Mouse (Mus musculus) ES-E14 (cell line): ENCODE measurements around the gene Mocs1. TPM values are rescaled to one million over a fixed set of nuclear protein-coding genes. Genes with fewer than 3 reads are reported as not detected.
"Not testable (repeated sequence)": the region's sequence is repeated elsewhere in the genome, so short reads cannot be mapped to it uniquely, and the experiment has no call there.

ENCODE experiments used
- DNase-seq: peaks from one replicate; pipeline ENCODE4 v3.0.0-alpha.2; 2013; ENCODE audit warnings: low read depth, low spot score
- H3K27ac ChIP-seq: 2 replicates; pipeline ENCODE4 v1.5.1; 2012; ENCODE audit warnings: low read depth, mild to moderate bottlenecking, low read length, moderate library complexity, mixed read lengths; ENCODE audit not compliant: poor library complexity, insufficient read depth, severe bottlenecking
- H3K36me3 ChIP-seq: 2 replicates; pipeline ENCODE4 v1.6.1; 2012; ENCODE audit warnings: mild to moderate bottlenecking, low read length, moderate library complexity, mixed read lengths; ENCODE audit not compliant: control insufficient read depth, poor library complexity, insufficient read depth, severe bottlenecking
- H3K4me1 ChIP-seq, 2 experiments: fragments of 150-350 bp in 1 of 2; sonication (generic) in 1 of 2; 2 replicates each; pipeline ENCODE4 v1.6.1; 2012; ENCODE audit warnings: low read length in 2 of 2, mild to moderate bottlenecking in 1 of 2, mixed read lengths in 1 of 2; ENCODE audit not compliant: control insufficient read depth in 2 of 2, insufficient read depth in 2 of 2, poor library complexity in 1 of 2
- H3K4me3 ChIP-seq, 2 experiments: fragments of 150-350 bp in 1 of 2; sonication (generic) in 1 of 2; 2 replicates each; pipeline ENCODE4 v1.5.1; 2012; ENCODE audit warnings: low read length in 2 of 2, low read depth in 1 of 2, mild to moderate bottlenecking in 1 of 2, mixed read lengths in 1 of 2; ENCODE audit not compliant: insufficient read depth in 1 of 2, poor library complexity in 1 of 2, severe bottlenecking in 1 of 2
- H3K9ac ChIP-seq: 2 replicates; pipeline ENCODE4 v1.6.1; 2012; ENCODE audit warnings: low read depth, mild to moderate bottlenecking, low read length, mixed read lengths; ENCODE audit not compliant: poor library complexity, insufficient read depth, severe bottlenecking
- H3K9me3 ChIP-seq: fragments of 150-350 bp; sonication (generic); 2 replicates; pipeline ENCODE4 v1.6.1; 2012; ENCODE audit warnings: low read depth, mild to moderate bottlenecking, low read length; ENCODE audit not compliant: control insufficient read depth, insufficient read depth
- CHD2 ChIP-seq: IDR thresholded peaks from 2 replicates; pipeline ENCODE4 v1.6.1; 2014; ENCODE audit warnings: mild to moderate bottlenecking, low read depth, low read length, inconsistent platforms
- HCFC1 ChIP-seq: IDR thresholded peaks from 2 replicates; pipeline ENCODE4 v1.6.1; 2012; ENCODE audit warnings: low read length, inconsistent platforms, borderline replicate concordance; ENCODE audit not compliant: insufficient read depth
- MAFK ChIP-seq: IDR thresholded peaks from 2 replicates; pipeline ENCODE4 v1.6.1; 2014; ENCODE audit warnings: mild to moderate bottlenecking, low read depth, low read length, inconsistent platforms; ENCODE audit not compliant: insufficient read depth
- ZC3H11A ChIP-seq: IDR thresholded peaks from 2 replicates; pipeline ENCODE4 v1.6.1; 2012; ENCODE audit warnings: low read depth, mild to moderate bottlenecking, inconsistent platforms, low read length, borderline replicate concordance
- ZNF384 ChIP-seq: IDR thresholded peaks from 2 replicates; pipeline ENCODE4 v1.6.1; 2012; ENCODE audit warnings: low read depth, low read length, inconsistent platforms
- in situ Hi-C, 2 experiments: fragments of 600-800 bp; cut with MboI; formaldehyde crosslinking; loops; one replicate each; pipeline ENCODE4 v1.15.1; 2025; ENCODE audit warnings: low sequenced_read_pairs in 2 of 2, inconsistent platforms in 1 of 2; ENCODE audit not compliant: unreplicated experiment in 2 of 2
- total RNA-seq: library from RNA; depleted of rRNA; stranded (reverse); fragments of 300-350 nt; gene quantifications from 2 replicates; pipeline ENCODE4 v1.2.3, GENCODE M21; 2012

The Mocs1 gene
- total RNA-seq, 1 experiment = 6.9 TPM

DNA sequence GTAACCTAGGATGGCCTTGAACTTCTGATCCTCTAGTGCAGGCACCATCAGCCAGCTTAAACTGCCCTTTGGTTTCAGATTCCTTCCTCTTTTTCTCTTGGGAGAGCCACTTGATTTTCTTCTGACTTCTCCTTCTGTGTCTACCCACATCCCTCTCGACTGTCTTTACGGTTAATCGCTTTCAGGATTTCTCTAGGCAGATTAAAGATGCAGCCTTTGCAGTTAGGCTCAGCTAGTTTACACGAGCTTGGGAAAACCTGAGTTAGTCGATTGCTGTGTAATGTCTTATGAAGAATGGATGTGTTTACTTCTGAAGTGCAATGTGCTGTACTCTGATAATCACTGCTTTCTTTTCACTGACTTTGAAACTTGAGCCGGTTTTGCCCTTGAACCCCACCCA lies 8.5 kb downstream of the Mocs1 start:
- no peak for DNase-seq
- TF ChIP-seq HCFC1 (no peak), CHD2 (no peak), ZC3H11A (no peak), MAFK (no peak), ZNF384 (no peak)
- H3K36me3 ChIP-seq = peaks cover 11% of the 10 kb centered on the region; the same call in 1 of the 2 replicates

DNA sequence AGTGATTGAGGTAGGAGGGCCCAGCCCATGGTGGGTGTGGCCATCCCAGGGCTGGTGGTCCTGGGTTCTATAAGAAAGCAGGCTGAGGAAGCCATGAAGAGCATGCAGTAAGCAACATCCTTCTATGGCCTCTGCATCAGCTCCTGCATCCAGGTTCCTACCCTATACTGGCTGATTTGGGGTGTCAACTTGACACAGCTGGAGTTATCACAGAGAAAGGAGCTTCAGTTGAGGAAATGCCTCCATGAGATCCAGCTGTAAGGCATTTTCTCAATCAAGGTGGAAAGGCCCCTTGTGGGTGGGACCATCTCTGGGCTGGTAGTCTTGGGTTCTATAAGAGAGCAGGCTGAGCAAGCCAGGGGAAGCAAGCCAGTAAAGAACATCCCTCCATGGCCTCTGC lies 9.1 kb downstream of the Mocs1 start:
- H3K27ac ChIP-seq, H3K9ac ChIP-seq, in situ Hi-C loops, H3K4me1 ChIP-seq, H3K9me3 ChIP-seq, H3K4me3 ChIP-seq, DNase-seq: not testable (repeated sequence)
- peaks cover 11% of the 10 kb centered on the region; the same call in 1 of the 2 replicates for H3K36me3 ChIP-seq

More for the DNA sequence above, 8.5 kb downstream of the Mocs1 start:
- Histone ChIP-seq H3K27ac (no peak overlapping the region), H3K9ac (no peak overlapping the region), H3K9me3 (no peaks in the 10 kb centered on the region), H3K4me3 (no peak overlapping the region), H3K4me1 (peaks cover 3 to 9% of the 10 kb centered on the region in 2 experiments; a peak in 3 of 4 replicates)
- in situ Hi-C loops = no loop called here

DNA sequence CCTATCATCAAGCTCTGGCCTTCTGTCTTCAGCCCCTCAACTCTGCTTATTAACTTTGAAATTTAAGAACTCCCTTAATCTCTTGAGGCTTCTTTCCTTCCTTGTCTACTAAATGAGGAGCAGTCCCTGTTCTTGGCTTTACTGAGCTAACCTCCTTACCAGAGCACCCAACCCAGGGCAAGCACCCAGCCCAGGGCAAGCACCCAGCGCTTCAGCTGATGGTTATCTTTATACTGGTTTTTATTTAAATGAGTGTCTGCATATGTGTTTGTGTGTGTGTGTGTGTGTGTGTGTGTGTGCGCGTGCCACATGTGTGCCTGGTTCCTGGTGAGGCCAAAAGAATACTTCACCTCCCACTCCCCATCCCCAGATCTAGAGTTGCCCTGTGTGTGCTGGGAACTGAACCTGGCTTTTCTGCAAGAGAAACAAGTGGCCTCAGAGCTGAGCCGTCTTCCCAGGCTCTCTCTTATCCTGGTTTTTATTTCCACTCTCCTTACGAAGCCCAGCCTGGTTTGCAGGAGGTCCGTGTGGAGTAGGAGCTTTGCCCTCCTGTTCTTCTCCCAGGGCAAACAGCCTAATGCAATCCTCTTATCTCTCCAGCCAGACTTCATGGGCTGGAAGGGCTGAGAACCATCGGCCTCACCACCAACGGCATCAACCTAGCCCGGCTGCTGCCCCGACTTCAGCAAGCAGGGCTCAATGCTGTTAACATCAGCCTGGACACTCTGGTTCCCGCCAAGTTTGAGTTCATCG lies 10.8 kb downstream of the Mocs1 start:
- peaks cover 8% of the 10 kb centered on the region; the same call in 1 of the 2 replicates for H3K36me3 ChIP-seq

GRCm38 (mm10) chr17:49439706-49440105 lies 11.5 kb downstream of the Mocs1 start:
- Histone ChIP-seq H3K27ac (no peak overlapping the region), H3K4me3 (no peak overlapping the region), H3K9ac (no peak overlapping the region), H3K9me3 (no peaks in the 10 kb centered on the region), H3K4me1 (no peaks in the 10 kb centered on the region), H3K36me3 (peaks cover 8% of the 10 kb centered on the region; the same call in 1 of the 2 replicates)
- no peak for DNase-seq
- in situ Hi-C loops = no loop called here
- TF ChIP-seq ZNF384 (no peak), CHD2 (no peak), MAFK (no peak), ZC3H11A (no peak), HCFC1 (no peak)

More for the DNA sequence above, 10.8 kb downstream of the Mocs1 start:
- Histone ChIP-seq H3K4me3 (no peak overlapping the region), H3K9me3 (no peaks in the 10 kb centered on the region), H3K9ac (no peak overlapping the region), H3K27ac (no peak overlapping the region), H3K4me1 (no peaks in the 10 kb centered on the region)
- no peak for TF ChIP-seq ZNF384
- DNase-seq = no peak
- in situ Hi-C loops = no loop called here

DNA sequence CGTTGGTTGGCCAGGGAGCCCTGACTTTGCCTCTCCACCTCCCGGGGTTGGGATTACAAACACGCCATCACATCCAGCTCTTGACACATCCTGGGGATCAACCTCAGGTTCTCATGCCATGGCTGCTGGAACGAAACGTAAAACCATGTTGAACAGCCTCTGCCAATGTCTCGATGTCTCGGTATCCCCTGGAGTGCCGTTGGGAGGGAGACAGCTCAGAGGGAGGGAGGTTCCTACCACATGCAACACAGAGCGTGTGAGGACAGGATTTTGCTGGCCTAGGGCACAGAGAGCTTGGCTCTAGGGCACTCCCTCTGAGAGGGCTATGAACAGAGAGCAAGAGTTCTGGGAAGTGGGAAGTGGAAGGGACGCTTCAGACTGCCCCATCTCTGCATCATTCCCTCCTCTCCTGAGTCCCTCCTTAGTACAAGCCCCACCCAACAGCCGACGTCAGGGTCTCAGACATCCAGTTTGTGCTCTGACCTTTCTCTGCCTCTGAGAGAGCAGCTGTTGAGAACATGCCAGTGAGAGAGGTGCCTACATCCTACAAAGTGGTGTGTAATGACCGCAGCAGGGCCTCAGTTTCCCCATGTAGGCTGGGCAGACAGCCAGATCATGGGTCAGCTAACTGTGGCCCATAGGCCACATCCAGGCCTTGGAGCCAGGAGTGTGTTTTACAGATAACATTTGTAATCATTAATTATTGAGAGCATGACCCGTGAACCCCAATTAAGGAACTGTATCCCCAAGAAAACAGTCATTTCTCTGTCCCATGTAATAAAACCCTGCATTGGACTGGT lies 12.4 kb downstream of the Mocs1 start:
- Histone ChIP-seq H3K9me3 (no peaks in the 10 kb centered on the region), H3K36me3 (peaks cover 2% of the 10 kb centered on the region; the same call in 1 of the 2 replicates), H3K4me3 (no peak overlapping the region), H3K9ac (no peak overlapping the region), H3K4me1 (no peaks in the 10 kb centered on the region), H3K27ac (no peak overlapping the region)
- in situ Hi-C loops = no loop called here
- no peak for DNase-seq
- no peak for TF ChIP-seq HCFC1
- TF ChIP-seq CHD2 = no peak
- no peak for TF ChIP-seq MAFK
- no peak for TF ChIP-seq ZNF384
- no peak for TF ChIP-seq ZC3H11A

DNA sequence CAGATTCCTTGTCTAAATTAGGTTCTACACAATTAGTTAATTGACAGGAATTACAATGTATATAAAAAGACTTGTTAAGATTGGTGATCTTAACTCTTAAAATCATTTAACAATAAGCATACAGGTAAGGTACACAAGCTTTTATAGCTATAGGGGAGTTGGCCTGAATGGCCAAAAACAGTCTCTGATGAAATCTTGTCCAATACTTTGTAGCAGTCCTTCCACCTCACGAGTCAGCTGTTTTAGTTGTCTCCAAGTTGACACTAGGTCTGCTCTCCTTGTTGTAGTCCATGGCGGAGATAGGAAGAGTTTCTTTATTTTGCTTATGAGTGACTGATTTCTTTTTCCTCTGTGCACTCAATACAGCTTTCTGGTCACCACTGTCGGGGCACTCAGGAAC lies 14.7 kb downstream of the Mocs1 start:
- H3K27ac ChIP-seq, H3K4me3 ChIP-seq, H3K4me1 ChIP-seq, DNase-seq, in situ Hi-C loops, H3K9me3 ChIP-seq, H3K9ac ChIP-seq, H3K36me3 ChIP-seq: not testable (repeated sequence)
